Mouse (Mus musculus) hindbrain, embryonic 16.5 days (tissue): ENCODE measurements around the gene Arhgap23. TPM values are rescaled to one million over a fixed set of nuclear protein-coding genes. Genes with fewer than 3 reads are reported as not detected.
A peak's percentile ranks its signal among the peaks of the same experiment; 100 is the strongest.

Source experiments
- ATAC-seq: fragments of 200-750 bp; cut with Nextera tagmentation; 2 replicates; pipeline ENCODE4 v1.8.0; 2017; ENCODE audit warnings: moderate TSS enrichment, moderate library complexity
- H3K27ac ChIP-seq: fragments of 300-500 bp; sonication (generic); 2 replicates; pipeline ENCODE4 v1.5.1; 2014; ENCODE audit warnings: low read depth, mild to moderate bottlenecking, control low read depth, low read length, moderate library complexity
- H3K27me3 ChIP-seq: fragments of 300-500 bp; sonication (generic); replicated peaks from 2 replicates; pipeline ENCODE4 v1.6.1; 2014; ENCODE audit warnings: low read length; ENCODE audit not compliant: control insufficient read depth, insufficient read depth
- H3K36me3 ChIP-seq: fragments of 300-500 bp; sonication (generic); 2 replicates; pipeline ENCODE4 v1.6.1; 2014; ENCODE audit warnings: mild to moderate bottlenecking, low read length, moderate library complexity, mixed read lengths; ENCODE audit not compliant: control insufficient read depth, insufficient read depth
- H3K4me1 ChIP-seq: fragments of 300-500 bp; sonication (generic); 2 replicates; pipeline ENCODE4 v1.6.1; 2014; ENCODE audit warnings: low read depth, low read length; ENCODE audit not compliant: control insufficient read depth, insufficient read depth
- H3K4me2 ChIP-seq: fragments of 300-500 bp; sonication (generic); 2 replicates; pipeline ENCODE4 v1.6.1; 2014; ENCODE audit warnings: mild to moderate bottlenecking, low read length, control low read depth, moderate library complexity
- H3K4me3 ChIP-seq: fragments of 300-500 bp; sonication (generic); 2 replicates; pipeline ENCODE4 v1.5.1; 2014; ENCODE audit warnings: mild to moderate bottlenecking, low read length, control low read depth, moderate library complexity
- H3K9ac ChIP-seq: fragments of 300-500 bp; sonication (generic); 2 replicates; pipeline ENCODE4 v1.6.1; 2014; ENCODE audit warnings: low read depth, mild to moderate bottlenecking, control low read depth, low read length, moderate library complexity
- H3K9me3 ChIP-seq: fragments of 300-500 bp; sonication (generic); 2 replicates; pipeline ENCODE4 v1.6.1; 2014; ENCODE audit warnings: mild to moderate bottlenecking, low read length, moderate library complexity; ENCODE audit not compliant: control insufficient read depth
- WGBS: fragments of 180-500 bp; shearing (Covaris S2); extraction: QIAGEN DNeasy Blood & Tissue Kit; methylation state at CpG from one replicate; pipeline ENCODE4 v1.1.7; 2014; 5-methylcytosine and 5-hydroxymethylcytosine counted together
- polyA plus RNA-seq: library from polyadenylated mRNA; unstranded; fragments of >200 nt; fragmentation: Nextera tagmentation; extraction: Ambion mirVana; gene quantifications from 2 replicates; pipeline ENCODE4 v1.2.1, GENCODE M21; 2015

The Arhgap23 gene
- polyA plus RNA-seq, 1 experiment from 2014 or later, result 9.4 TPM

DNA sequence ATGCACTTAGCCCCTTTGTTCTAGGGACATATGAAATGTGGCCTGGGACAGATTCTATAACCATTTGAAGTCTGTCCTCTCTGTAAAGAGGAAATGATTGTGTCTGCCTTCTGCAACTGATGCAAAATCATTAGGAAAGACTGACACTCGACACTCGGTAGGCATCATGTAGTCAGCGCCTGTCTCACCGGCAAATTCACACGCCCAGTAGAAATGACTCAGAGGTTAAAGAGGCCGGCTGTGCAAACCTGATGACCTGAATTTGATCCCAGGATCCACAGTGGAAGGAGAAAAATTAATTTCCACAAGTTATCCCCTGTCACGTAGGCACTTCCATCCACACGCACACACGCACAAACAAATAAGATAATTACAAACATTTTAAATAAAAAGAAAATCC, 109.0 kb downstream of the Arhgap23 start:
- Histone ChIP-seq H3K9ac (no peak overlapping the region; the same call in 1 of the 2 replicates), H3K36me3 (peaks cover 23% of the 10 kb centered on the region), H3K4me1 (peaks cover 10% of the 10 kb centered on the region), H3K4me3 (no peak overlapping the region), H3K27me3 (no peaks in the 10 kb centered on the region), H3K4me2 (no peak overlapping the region), H3K9me3 (no peaks in the 10 kb centered on the region), H3K27ac (no peak overlapping the region)
- WGBS, result 56% methylated on average over 9 of the region's 9 CpGs
- no peak for ATAC-seq

DNA sequence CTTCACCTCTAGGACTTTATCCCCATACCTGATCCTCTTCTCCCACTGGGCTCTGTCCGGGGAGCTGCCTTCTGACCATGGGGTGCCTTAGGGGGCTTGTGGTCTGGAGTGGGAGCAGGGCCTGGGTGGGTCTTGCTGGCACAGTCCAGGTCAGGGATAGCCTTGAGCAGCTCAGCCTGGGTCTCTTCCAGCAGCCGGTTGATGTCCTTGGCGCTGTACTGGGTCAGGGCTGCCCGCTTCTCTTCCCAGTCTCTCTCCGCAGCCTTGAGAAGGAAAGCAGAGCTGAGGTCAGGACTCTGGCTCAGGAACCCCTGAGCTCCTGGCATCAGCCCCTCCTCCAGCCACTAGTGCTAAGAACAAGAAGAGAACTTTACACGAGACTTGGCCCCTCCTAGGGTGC, 110.0 kb downstream of the Arhgap23 start:
- no peak for ATAC-seq
- no peak overlapping the region for H3K9ac ChIP-seq
- H3K36me3 ChIP-seq, result peaks cover 18% of the 10 kb centered on the region
- no peak overlapping the region for H3K4me2 ChIP-seq
- H3K9me3 ChIP-seq, result no peaks in the 10 kb centered on the region
- H3K27ac ChIP-seq, result no peak overlapping the region; the same call in 1 of the 2 replicates
- peaks cover 10% of the 10 kb centered on the region for H3K4me1 ChIP-seq
- WGBS, result 88% methylated on average over 6 of the region's 6 CpGs
- H3K27me3 ChIP-seq, result no peaks in the 10 kb centered on the region
- H3K4me3 ChIP-seq, result no peak overlapping the region

DNA sequence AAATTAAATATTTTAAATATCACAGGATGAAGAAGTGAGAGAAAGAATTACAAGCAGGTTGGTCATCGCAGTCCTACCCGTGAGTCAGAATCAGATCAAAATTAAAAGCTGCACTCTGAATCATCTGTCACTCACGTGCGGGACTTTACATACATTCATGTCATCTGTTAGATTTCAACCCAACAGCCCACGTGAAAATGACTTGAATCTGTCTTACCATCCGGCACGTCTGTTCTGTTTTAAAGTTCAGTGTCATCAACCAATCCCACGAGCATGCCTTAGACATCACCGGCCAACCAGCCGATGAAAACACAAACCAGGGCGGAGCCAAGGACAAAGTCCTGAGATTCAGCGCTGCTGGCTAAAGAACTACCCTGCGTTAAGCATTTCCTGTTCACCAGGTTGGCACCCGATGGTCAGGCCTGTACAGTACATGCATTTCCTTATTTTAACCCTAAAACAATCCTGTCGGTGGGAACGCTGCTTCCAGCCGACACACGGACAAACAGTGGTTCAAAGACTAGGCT, 113.0 kb downstream of the Arhgap23 start:
- Histone ChIP-seq H3K4me1 (peaks cover 21% of the 10 kb centered on the region), H3K9ac (no peak overlapping the region), H3K27me3 (peaks cover 6% of the 10 kb centered on the region; the same call in 1 of the 2 replicates), H3K4me3 (no peak overlapping the region), H3K27ac (no peak overlapping the region), H3K9me3 (no peaks in the 10 kb centered on the region), H3K36me3 (peaks cover 8% of the 10 kb centered on the region; the same call in 1 of the 2 replicates), H3K4me2 (no peak overlapping the region)
- ATAC-seq, result no peak
- WGBS, result 79% methylated on average over 18 of the region's 18 CpGs

DNA sequence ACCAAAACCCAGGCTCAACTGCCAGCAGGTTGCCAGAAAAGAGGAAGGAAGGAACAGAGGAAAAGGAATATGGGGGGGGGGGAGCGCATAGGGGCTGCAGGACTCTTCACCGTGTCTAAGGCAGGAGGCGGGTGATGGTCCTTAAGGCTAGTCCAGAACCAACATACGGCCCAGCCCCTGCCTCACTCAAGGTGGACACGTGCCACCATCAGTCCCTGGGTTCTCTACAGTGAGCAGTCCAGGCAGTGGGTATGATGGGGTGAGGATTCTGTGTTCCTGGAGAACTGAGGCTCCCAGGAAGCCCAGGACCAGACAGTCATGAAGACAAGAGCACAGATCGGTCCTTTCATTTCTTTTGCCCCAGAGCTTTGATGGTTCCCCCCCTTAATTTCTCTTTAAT, 114.7 kb downstream of the Arhgap23 start:
- no peak for ATAC-seq
- peaks cover 13% of the 10 kb centered on the region; the same call in 1 of the 2 replicates for H3K36me3 ChIP-seq
- H3K4me3 ChIP-seq, result no peak overlapping the region
- peaks cover 17% of the 10 kb centered on the region for H3K4me1 ChIP-seq
- peaks cover 19% of the 10 kb centered on the region for H3K27me3 ChIP-seq
- H3K9ac ChIP-seq, result no peak overlapping the region
- H3K4me2 ChIP-seq, result no peak overlapping the region
- 91% methylated on average over 6 of the region's 6 CpGs for WGBS
- H3K9me3 ChIP-seq, result no peaks in the 10 kb centered on the region
- no peak overlapping the region for H3K27ac ChIP-seq

DNA sequence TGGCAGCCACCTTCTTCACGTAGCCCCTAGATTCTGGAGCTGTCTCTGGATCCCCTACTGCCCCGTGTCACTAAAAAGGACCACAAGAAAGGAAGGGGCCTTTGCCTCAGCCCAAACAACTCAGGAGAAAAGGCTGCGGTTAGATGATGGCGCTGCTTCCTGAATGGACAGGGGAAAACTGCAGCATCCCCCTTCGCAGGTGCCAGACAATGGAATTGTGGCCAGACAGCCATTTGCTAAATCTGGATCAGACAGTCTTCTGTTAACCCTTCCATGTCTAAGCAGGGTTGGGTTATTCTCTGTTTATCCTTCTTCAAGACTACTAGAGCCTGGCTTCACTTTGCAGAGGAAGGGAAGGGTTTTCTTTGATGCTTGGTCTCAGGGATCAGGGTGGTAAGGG, 115.6 kb downstream of the Arhgap23 start:
- Histone ChIP-seq H3K4me2 (peak overlapping the region; percentile 30; the same call in 1 of the 2 replicates), H3K9ac (peak overlapping the region; percentile 5; the same call in 1 of the 2 replicates), H3K36me3 (peaks cover 8% of the 10 kb centered on the region; the same call in 1 of the 2 replicates), H3K4me3 (no peak overlapping the region), H3K9me3 (no peaks in the 10 kb centered on the region), H3K27ac (no peak overlapping the region), H3K4me1 (peaks cover 17% of the 10 kb centered on the region), H3K27me3 (peaks cover 24% of the 10 kb centered on the region)
- 55% methylated on average over 5 of the region's 5 CpGs for WGBS
- ATAC-seq, result no peak

DNA sequence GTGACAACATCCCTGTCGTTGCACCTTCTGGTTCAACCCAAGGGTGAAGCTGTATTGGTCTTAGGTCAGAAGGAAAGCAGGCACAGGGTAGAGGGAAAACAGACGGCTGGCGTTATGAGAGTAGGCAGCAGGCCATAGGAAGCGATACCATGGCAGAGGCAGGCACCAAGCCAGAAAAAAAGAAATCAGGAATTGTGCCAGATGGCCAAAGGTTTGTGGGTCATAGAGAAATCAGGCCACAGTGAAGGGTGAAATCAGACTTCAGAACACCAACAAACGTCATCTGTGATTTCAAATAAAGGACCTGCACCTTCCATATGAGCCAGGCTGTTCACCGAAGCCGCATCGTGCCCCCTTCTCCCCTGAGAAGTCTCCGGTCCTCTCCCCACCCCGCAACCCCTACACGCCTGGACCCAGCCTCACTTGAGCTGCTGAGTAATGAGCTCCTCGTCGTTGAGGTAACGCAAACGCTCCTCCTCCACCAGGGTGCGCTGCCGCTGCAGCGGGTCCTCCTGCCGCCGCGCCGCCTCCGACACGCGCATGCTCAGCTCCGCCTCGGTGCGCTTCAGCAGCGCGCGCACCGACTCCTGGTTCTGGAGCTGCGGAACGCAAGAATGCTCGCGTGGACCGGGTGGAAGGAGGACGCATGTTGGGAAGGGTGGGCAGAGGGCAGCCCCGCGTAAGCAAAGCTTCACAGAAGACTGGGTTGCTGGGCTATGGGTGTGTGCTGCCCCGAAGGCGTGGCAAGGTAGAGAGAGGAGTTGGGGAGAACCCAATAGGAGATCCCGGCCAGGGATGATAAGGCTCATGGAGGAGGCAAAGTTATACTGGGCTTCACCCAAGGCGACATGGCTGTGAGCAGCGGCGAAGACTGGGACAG, 116.3 kb downstream of the Arhgap23 start:
- Histone ChIP-seq H3K4me1 (peaks cover 20% of the 10 kb centered on the region), H3K4me3 (peak overlapping the region; percentile 36), H3K4me2 (peak overlapping the region; percentile 72), H3K9ac (peak overlapping the region; percentile 56), H3K27me3 (peaks cover 31% of the 10 kb centered on the region), H3K27ac (peak overlapping the region; percentile 72), H3K9me3 (no peaks in the 10 kb centered on the region), H3K36me3 (peaks cover 10% of the 10 kb centered on the region)
- 7% methylated on average over 46 of the region's 46 CpGs for WGBS
- ATAC-seq, result peak; percentile 73

DNA sequence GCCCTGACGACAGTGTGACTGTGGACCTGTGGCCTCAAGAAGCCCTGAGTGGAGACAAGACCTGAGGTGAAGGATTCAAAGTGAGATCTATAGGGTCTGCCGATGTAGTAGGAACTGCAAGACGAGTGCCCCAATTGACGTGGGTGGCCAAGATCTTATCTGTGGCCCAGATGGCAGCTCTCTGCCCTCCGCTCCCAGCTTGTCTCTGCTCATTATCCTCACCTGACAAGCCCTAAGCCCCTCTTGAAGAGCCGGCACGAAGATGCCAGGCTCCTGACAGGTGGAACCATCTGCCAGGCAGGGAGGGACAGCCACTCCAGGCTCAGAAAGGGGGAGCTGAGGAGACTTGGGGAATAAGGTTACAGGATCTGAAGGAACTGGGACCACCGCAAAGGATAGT, 117.0 kb downstream of the Arhgap23 start:
- no peaks in the 10 kb centered on the region for H3K9me3 ChIP-seq
- peaks cover 27% of the 10 kb centered on the region for H3K4me1 ChIP-seq
- peak overlapping the region; percentile 72 for H3K27ac ChIP-seq
- H3K36me3 ChIP-seq, result peaks cover 10% of the 10 kb centered on the region
- 30% methylated on average over 8 of the region's 8 CpGs for WGBS
- no peak overlapping the region for H3K9ac ChIP-seq
- ATAC-seq, result 0 out of 2 replicates have a peak, but pooled peaks have one; percentile 8
- H3K27me3 ChIP-seq, result peaks cover 35% of the 10 kb centered on the region
- H3K4me2 ChIP-seq, result peak overlapping the region; percentile 72; the same call in 1 of the 2 replicates
- H3K4me3 ChIP-seq, result no peak overlapping the region

DNA sequence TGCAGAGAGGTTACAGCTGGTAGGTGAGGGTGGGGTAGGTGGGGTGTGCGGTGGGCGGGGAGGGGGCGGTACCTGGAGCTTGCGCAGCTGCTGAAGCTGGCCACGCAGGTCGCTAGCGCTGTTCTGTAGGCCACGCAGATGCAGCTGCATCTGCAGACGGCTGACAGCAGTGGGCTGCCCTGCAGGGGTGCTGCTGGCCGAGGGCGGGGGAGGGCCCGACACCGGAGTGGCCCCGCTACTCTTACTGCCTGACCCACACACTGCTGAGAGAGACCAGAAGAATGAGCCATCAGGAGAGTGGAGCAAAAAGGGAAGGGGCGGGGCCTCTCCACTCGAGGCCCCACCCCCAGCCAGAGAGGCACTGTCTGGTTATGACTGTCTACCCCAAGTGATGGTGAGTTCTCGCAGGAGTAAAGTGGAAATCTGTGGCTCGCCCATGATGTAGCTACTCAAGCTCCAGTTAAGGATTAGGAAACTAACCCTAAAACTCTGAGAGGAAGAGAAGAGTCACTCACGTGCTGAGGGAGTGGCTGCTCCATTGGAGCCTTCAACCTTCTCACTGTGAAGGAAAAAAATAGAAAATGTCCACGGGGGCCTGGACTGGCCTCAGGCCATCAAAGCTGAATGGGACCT, 117.7 kb downstream of the Arhgap23 start:
- H3K4me3 ChIP-seq, result no peak overlapping the region
- H3K4me2 ChIP-seq, result peak overlapping the region; percentile 4; the same call in 1 of the 2 replicates
- H3K9ac ChIP-seq, result no peak overlapping the region; the same call in 1 of the 2 replicates
- peaks cover 35% of the 10 kb centered on the region for H3K27me3 ChIP-seq
- 16% methylated on average over 18 of the region's 20 CpGs for WGBS
- H3K27ac ChIP-seq, result peak overlapping the region; percentile 27; the same call in 1 of the 2 replicates
- no peak for ATAC-seq
- peaks cover 10% of the 10 kb centered on the region for H3K36me3 ChIP-seq
- no peaks in the 10 kb centered on the region for H3K9me3 ChIP-seq
- H3K4me1 ChIP-seq, result peaks cover 33% of the 10 kb centered on the region

DNA sequence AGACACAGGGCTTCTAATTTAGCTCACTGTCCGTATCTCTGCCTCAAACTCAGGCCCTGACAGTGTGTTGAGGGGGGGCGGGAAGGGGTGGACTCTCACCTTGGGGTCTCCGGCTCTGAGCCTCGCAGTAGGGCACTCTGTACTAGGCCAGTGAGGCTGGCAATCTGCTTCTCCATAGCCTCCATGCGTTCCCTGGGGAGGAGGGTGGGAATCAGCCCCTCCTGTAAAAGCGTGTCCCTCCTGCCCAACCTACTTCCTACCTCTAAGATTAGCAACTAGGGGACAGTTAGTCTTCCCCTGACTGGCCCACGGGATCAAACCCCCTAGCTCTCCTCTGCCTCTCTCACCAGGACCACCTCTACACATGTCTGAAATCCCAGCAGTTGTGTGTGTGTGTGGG, 118.3 kb downstream of the Arhgap23 start:
- no peak overlapping the region for H3K4me3 ChIP-seq
- no peak for ATAC-seq
- 34% methylated on average over 7 of the region's 7 CpGs for WGBS
- peaks cover 35% of the 10 kb centered on the region for H3K27me3 ChIP-seq
- peaks cover 10% of the 10 kb centered on the region for H3K36me3 ChIP-seq
- H3K9me3 ChIP-seq, result no peaks in the 10 kb centered on the region
- H3K4me2 ChIP-seq, result no peak overlapping the region; the same call in 1 of the 2 replicates
- H3K9ac ChIP-seq, result no peak overlapping the region
- H3K27ac ChIP-seq, result peak overlapping the region; percentile 37
- peaks cover 33% of the 10 kb centered on the region for H3K4me1 ChIP-seq
